Mouse (Mus musculus) midbrain, embryonic 13.5 days (tissue): ENCODE results near the gene Olfr1489. TPM values are rescaled to one million over a fixed set of nuclear protein-coding genes. Genes with fewer than 3 reads are reported as not detected.
"Not testable (repeated sequence)": the region's sequence is repeated elsewhere in the genome, so short reads cannot be mapped to it uniquely, and the experiment has no call there.

Experiments
- ATAC-seq: fragments of 200-750 bp; cut with Nextera tagmentation; 2 replicates; pipeline ENCODE4 v1.8.0; 2017; ENCODE audit warnings: mild to moderate bottlenecking, moderate TSS enrichment, moderate library complexity
- H3K27ac ChIP-seq: fragments of 300-500 bp; sonication (generic); 2 replicates; pipeline ENCODE4 v1.5.1; 2015; ENCODE audit warnings: inconsistent platforms, mild to moderate bottlenecking, moderate library complexity
- H3K27me3 ChIP-seq: fragments of 300-500 bp; sonication (generic); 2 replicates; pipeline ENCODE4 v1.6.1; 2015; ENCODE audit warnings: mild to moderate bottlenecking, inconsistent platforms
- H3K36me3 ChIP-seq: fragments of 300-500 bp; sonication (generic); 2 replicates; pipeline ENCODE4 v1.6.1; 2015; ENCODE audit warnings: mild to moderate bottlenecking, inconsistent platforms
- H3K4me1 ChIP-seq: fragments of 300-500 bp; sonication (generic); replicated peaks from 2 replicates; pipeline ENCODE4 v1.6.1; 2015; ENCODE audit warnings: inconsistent platforms
- H3K4me2 ChIP-seq: fragments of 300-500 bp; sonication (generic); replicated peaks from 2 replicates; pipeline ENCODE4 v1.6.1; 2015; ENCODE audit warnings: moderate library complexity, mild to moderate bottlenecking, inconsistent platforms
- H3K4me3 ChIP-seq: fragments of 300-500 bp; sonication (generic); replicated peaks from 2 replicates; pipeline ENCODE4 v1.5.1; 2015; ENCODE audit warnings: mild to moderate bottlenecking, inconsistent platforms
- H3K9ac ChIP-seq: fragments of 300-500 bp; sonication (generic); replicated peaks from 2 replicates; pipeline ENCODE4 v1.6.1; 2015; ENCODE audit warnings: mild to moderate bottlenecking, inconsistent platforms
- H3K9me3 ChIP-seq: fragments of 300-500 bp; sonication (generic); 2 replicates; pipeline ENCODE4 v1.6.1; 2016; ENCODE audit warnings: mild to moderate bottlenecking, inconsistent platforms
- WGBS: fragments of 180-500 bp; shearing (Covaris S2); methylation state at CpG from one replicate; pipeline ENCODE4 v1.1.7; 2015; 5-methylcytosine and 5-hydroxymethylcytosine counted together
- microRNA-seq: library from miRNA; unstranded; fragments of <30 nt; microRNA quantifications from one replicate; pipeline ENCODE4, GENCODE M21; 2016
- polyA plus RNA-seq: library from polyadenylated mRNA; unstranded; fragments of >200 nt; fragmentation: Nextera tagmentation; extraction: Ambion mirVana; gene quantifications from 2 replicates; pipeline ENCODE4 v1.2.1, GENCODE M21; 2015

Gene Olfr1489
- polyA plus RNA-seq, result not detected in 2 replicates

- no peak within 1 kb of the TSS for H3K4me3 ChIP-seq
- H3K9ac ChIP-seq, result no peak within 1 kb of the TSS
- no peaks in the 10 kb centered on the region for H3K36me3 ChIP-seq
- 91% methylated on average over 1 of the region's 1 CpGs for WGBS
- no peaks in the 10 kb centered on the region for H3K27me3 ChIP-seq
- peaks cover 4% of the 10 kb centered on the region; the same call in 1 of the 2 replicates for H3K9me3 ChIP-seq
- H3K4me1 ChIP-seq, result no peaks in the 10 kb centered on the region
- no peak within 1 kb of the TSS for H3K27ac ChIP-seq
- H3K4me2 ChIP-seq, result no peak within 1 kb of the TSS
- no peak for ATAC-seq
These were observed at the start of gene Olfr1489 for GRCm38 (mm10) chr19:13631321-13631720. Olfr1489 (plus strand) TSS chr19:13631621.

- H3K27me3 ChIP-seq, result no peaks in the 10 kb centered on the region
- no peak within 1 kb of the TSS for H3K9ac ChIP-seq
- H3K4me3 ChIP-seq, result no peak within 1 kb of the TSS
- H3K4me1 ChIP-seq, result no peaks in the 10 kb centered on the region
- whole genome bisulfite sequencing, result 86% methylated on average over 1 of the region's 1 CpGs
- H3K36me3 ChIP-seq, result no peaks in the 10 kb centered on the region
- 0 out of 2 replicates have a peak, but pooled peaks cover 6% of the 10 kb centered on the region for H3K9me3 ChIP-seq
- no peak within 1 kb of the TSS for H3K27ac ChIP-seq
- H3K4me2 ChIP-seq, result no peak within 1 kb of the TSS
- ATAC-seq, result no peak
These were observed 48.2 kb upstream of the Olfr1489 start, which contains the start of gene Olfr1484 for GRCm38 (mm10) chr19:13583211-13583610. Olfr1484 (plus strand) TSS chr19:13583511.

DNA sequence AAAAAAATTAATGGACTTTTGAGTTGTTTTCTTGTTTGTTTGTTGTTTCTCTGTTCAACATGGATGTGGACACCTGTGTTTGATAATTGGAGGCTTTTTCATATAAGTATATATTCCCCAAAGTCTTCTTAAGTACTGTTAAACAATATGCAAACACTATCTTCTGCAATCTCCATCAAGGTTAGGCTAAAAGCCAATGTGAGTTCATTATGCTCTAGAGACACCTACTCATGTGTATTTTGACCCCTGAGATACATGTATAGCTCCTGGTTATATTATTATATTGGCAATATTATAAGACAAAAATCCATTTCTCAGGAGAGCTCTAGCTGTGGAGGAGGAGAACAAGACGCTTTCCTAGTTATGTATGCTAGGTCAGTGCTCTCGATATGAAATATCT, 14.3 kb upstream of the Olfr1489 start, which contains the start of gene Olfr1487:
Gene Olfr1487 (plus strand): TSS at position 301 of the 400 bp plus-strand sequence.
- H3K27me3 ChIP-seq, ATAC-seq, H3K27ac ChIP-seq, H3K4me3 ChIP-seq, H3K4me2 ChIP-seq, H3K4me1 ChIP-seq, H3K9ac ChIP-seq, H3K36me3 ChIP-seq: not testable (repeated sequence)
- WGBS, result 88% methylated on average over 2 of the region's 2 CpGs
- peaks cover 16% of the 10 kb centered on the region; the same call in 1 of the 2 replicates for H3K9me3 ChIP-seq

DNA sequence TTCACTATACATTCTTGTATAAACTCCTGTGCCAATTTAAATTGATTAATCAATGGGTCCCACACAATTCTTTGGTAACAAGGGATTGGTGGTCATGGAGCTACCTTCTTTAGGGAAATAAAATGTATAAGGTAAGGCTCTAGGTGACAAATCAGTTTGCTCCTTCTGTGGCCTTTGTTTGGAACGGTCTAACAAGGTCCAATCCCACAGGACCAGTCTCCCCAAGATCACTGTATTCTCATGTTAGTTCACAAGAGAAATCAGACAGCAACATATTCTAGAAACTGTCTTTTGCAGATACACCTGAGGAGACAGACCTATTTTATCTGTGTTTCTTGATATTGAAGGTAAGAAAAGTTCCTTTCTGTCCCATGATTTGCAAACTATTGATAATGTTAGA, 19.4 kb downstream of the Olfr1489 start, which contains the start of gene Olfr1490:
Gene Olfr1490 (plus strand): TSS at position 301 of the 400 bp plus-strand sequence.
- Histone ChIP-seq H3K4me1 (no peaks in the 10 kb centered on the region), H3K9me3 (peaks cover 5% of the 10 kb centered on the region; the same call in 1 of the 2 replicates), H3K4me3 (no peak within 1 kb of the TSS), H3K27ac (no peak within 1 kb of the TSS), H3K36me3 (no peaks in the 10 kb centered on the region), H3K4me2 (no peak within 1 kb of the TSS), H3K9ac (no peak within 1 kb of the TSS), H3K27me3 (no peaks in the 10 kb centered on the region)
- 67% methylated on average over 1 of the region's 1 CpGs for WGBS
- ATAC-seq, result no peak

Small RNA genes lying within 50 kb of the gene (microRNA-seq; reads per million reads assigned to microRNA genes)
- gene Gm22323, result not detected
- gene Gm23931, result not detected

Other genes with a start within 250 kb of the Olfr1489 start
- gene Olfr1469, start 223.8 kb upstream of the Olfr1489 start, polyA plus RNA-seq, result not detected in 2 replicates
- gene Olfr1471, start 188.2 kb upstream of the Olfr1489 start, polyA plus RNA-seq, result not detected in 2 replicates
- gene Olfr1472, start 175.5 kb upstream of the Olfr1489 start, polyA plus RNA-seq, result not detected in 2 replicates
- not detected in 2 replicates for gene Olfr1474, start 162.1 kb upstream of the Olfr1489 start, polyA plus RNA-seq
- gene Olfr1475, start 151.4 kb upstream of the Olfr1489 start, polyA plus RNA-seq, result not detected in 2 replicates
- gene Olfr1477, start 131.1 kb upstream of the Olfr1489 start, polyA plus RNA-seq, result not detected in 2 replicates
- gene Olfr1480, start 103.7 kb upstream of the Olfr1489 start, polyA plus RNA-seq, result not detected in 2 replicates
- not detected in 2 replicates for gene Olfr1484, start 48.1 kb upstream of the Olfr1489 start, polyA plus RNA-seq
- not detected in 2 replicates for gene Olfr1487, start 14.2 kb upstream of the Olfr1489 start, polyA plus RNA-seq
- gene Olfr1490, start 19.5 kb downstream of the Olfr1489 start, polyA plus RNA-seq, result not detected in 2 replicates
- gene Olfr1491, start 65.6 kb downstream of the Olfr1489 start, polyA plus RNA-seq, result not detected in 2 replicates
- not detected in 2 replicates for gene Olfr1493-ps1, start 91.7 kb downstream of the Olfr1489 start, polyA plus RNA-seq
- gene Olfr1494, start 108.1 kb downstream of the Olfr1489 start, polyA plus RNA-seq, result not detected in 2 replicates
- not detected in 2 replicates for gene Olfr1495, start 133.0 kb downstream of the Olfr1489 start, polyA plus RNA-seq
- not detected in 2 replicates for gene Olfr1496, start 146.3 kb downstream of the Olfr1489 start, polyA plus RNA-seq
- gene Olfr1497, start 166.6 kb downstream of the Olfr1489 start, polyA plus RNA-seq, result not detected in 2 replicates
- not detected in 2 replicates for gene Olfr1499, start 187.8 kb downstream of the Olfr1489 start, polyA plus RNA-seq
- gene Olfr1500, start 198.9 kb downstream of the Olfr1489 start, polyA plus RNA-seq, result not detected in 2 replicates
- gene Olfr1501, start 219.1 kb downstream of the Olfr1489 start, polyA plus RNA-seq, result not detected in 2 replicates
- not detected in 2 replicates for gene Olfr1502, start 230.2 kb downstream of the Olfr1489 start, polyA plus RNA-seq